Mouse (Mus musculus): ENCODE measurements around the gene Gm6525.

DNA sequence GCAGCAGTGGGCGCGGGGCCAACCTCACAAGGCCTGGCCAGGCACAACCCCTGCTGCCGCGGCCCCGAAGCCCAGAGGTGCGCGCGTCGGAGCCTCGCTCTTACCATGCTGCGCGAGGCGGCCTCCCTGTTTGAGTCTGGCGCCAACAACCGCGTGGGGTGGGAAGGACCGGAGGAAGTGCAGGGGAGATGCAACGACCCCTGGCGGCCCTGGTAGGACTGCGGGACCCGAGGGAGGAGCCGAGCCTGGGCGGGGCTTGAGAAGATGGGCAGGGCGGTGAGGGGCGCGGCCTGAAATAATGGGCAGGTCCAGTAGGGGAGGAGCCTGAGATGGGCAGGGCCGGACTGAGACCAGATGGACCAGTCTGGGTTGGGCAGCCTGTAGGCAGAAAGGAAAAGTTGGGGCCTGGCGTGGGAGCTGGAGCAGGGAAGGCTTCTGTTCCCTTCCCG is 18.3 kb upstream of the Gm6525 start, which contains the start of gene Mnd1:
- TF ChIP-seq CTCF (IDR thresholded peaks at IDR 0.05; ENCODE audit: extremely low read depth, insufficient read depth, low read length): peak; percentile 57
- TF ChIP-seq POLR2A (IDR thresholded peaks at IDR 0.05; ENCODE audit: extremely low read depth, insufficient read depth, low read length): 0 out of 2 replicates have a peak, but pooled peaks have one; percentile 36

Data from cortical plate, adult 2 months (tissue).